Mouse (Mus musculus): ENCODE measurements around the gene Rcor1. TPM values are rescaled to one million over a fixed set of nuclear protein-coding genes. Genes with fewer than 3 reads are reported as not detected.

Gene Rcor1
- polyA plus RNA-seq, 1 experiment from 2014 or later, result 10.1 TPM

DNA sequence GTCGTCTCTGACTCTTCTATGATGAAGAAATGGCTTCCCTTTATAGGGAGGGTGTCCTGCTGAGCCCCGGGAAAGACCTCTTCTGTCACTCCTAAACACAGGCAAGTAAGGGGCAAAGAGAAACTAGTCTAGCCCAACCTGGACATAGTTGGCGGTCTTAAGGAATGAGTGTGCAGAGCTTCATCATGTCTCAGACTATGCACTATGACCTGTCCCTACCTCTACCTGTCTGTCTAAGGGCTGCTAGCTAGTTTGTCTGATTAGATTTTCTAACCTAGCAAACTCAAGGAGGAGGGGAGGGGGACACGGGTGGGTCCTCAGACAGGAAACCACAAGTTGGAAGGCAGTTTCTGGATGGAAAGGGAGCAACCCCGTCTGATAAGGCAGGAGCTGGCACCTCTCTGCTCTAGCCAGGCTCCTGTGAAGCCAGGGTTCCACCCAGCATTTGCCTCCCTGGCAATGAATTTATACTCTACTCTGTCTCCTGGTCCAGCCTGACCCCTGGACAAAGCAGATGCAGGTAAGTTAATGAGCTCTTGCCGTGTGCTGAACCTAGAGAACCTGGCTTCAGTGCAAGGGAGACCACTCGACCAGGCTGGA is 9.8 kb upstream of the Rcor1 start:
- Histone ChIP-seq H3K9ac (no peak overlapping the region), H3K4me1 (no peaks in the 10 kb centered on the region), H3K9me3 (no peaks in the 10 kb centered on the region), H3K4me3 (replicated peaks) (no peak overlapping the region), H3K27ac (no peak overlapping the region), H3K36me3 (replicated peaks) (no peaks in the 10 kb centered on the region), H3K4me2 (no peak overlapping the region), H3K27me3 (0 out of 2 replicates have a peak, but pooled peaks cover 8% of the 10 kb centered on the region)
- no peak for ATAC-seq (ENCODE audit: low FRiP score)
- 76% methylated on average over 7 of the region's 7 CpGs for WGBS

DNA sequence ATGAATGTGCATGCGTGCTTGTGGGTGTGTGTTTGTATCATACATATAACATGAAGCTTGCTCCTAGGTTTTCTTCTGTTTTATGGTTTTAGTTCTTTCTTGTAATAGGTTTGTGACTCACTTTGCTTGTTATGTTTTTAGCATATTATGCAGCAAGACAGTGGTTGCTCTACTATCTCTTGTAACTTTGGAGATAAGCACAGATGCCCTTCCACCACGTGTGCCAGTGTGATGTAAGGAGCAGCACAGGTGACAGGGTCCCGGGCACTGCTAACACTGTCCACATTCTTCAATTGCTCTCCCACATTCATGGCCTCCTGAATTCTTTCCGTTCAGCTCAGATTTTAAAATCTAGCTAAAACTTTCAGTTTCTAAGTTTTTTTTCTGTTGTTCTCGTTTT is 6.3 kb upstream of the Rcor1 start:
- H3K9ac ChIP-seq, result no peak overlapping the region
- no peaks in the 10 kb centered on the region for H3K9me3 ChIP-seq
- no peak overlapping the region for H3K4me2 ChIP-seq
- no peaks in the 10 kb centered on the region for H3K36me3 ChIP-seq (replicated peaks)
- 83% methylated on average over 5 of the region's 5 CpGs for WGBS
- peaks cover 12% of the 10 kb centered on the region; the same call in 1 of the 2 replicates for H3K4me1 ChIP-seq
- H3K4me3 ChIP-seq (replicated peaks), result no peak overlapping the region
- no peak for ATAC-seq (ENCODE audit: low FRiP score)
- H3K27me3 ChIP-seq, result 0 out of 2 replicates have a peak, but pooled peaks cover 8% of the 10 kb centered on the region
- no peak overlapping the region for H3K27ac ChIP-seq

DNA sequence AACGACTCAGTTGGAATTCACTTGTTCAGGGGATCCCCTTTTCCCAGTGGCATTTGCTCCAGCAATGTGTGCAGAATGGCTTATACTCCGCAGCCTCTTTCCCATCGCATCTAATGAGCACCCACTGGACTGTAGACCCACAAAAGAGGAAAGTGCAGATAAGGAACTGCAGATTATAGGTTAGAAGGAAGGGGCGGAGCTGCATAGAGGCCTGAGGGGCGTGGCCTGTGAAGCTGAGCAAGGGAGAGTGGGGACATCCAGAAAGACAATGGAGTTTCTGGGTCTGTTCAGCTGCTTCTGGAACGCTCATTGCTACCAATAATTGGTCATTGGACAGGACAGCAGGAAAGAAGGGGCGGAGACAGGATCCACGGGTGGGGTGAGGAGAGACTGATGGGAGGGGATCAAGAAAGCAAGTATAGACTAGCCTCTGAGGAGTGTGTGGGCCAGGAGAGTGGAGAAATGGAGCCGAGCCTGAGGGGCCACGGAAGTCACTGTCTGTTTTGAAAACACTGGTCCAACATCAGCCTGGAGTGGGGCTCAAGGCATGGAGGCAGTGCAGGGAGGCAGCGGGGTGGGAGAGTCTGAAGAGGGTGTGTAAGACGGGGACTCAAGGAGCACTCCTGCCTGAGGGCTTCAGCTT is 3.8 kb upstream of the Rcor1 start:
- H3K4me2 ChIP-seq, result no peak overlapping the region
- no peaks in the 10 kb centered on the region for H3K36me3 ChIP-seq (replicated peaks)
- no peak for ATAC-seq (ENCODE audit: low FRiP score)
- H3K27ac ChIP-seq, result no peak overlapping the region
- no peaks in the 10 kb centered on the region for H3K27me3 ChIP-seq
- no peaks in the 10 kb centered on the region for H3K9me3 ChIP-seq
- H3K4me3 ChIP-seq (replicated peaks), result no peak overlapping the region
- peaks cover 17% of the 10 kb centered on the region for H3K4me1 ChIP-seq
- WGBS, result 65% methylated on average over 12 of the region's 12 CpGs
- no peak overlapping the region for H3K9ac ChIP-seq

DNA sequence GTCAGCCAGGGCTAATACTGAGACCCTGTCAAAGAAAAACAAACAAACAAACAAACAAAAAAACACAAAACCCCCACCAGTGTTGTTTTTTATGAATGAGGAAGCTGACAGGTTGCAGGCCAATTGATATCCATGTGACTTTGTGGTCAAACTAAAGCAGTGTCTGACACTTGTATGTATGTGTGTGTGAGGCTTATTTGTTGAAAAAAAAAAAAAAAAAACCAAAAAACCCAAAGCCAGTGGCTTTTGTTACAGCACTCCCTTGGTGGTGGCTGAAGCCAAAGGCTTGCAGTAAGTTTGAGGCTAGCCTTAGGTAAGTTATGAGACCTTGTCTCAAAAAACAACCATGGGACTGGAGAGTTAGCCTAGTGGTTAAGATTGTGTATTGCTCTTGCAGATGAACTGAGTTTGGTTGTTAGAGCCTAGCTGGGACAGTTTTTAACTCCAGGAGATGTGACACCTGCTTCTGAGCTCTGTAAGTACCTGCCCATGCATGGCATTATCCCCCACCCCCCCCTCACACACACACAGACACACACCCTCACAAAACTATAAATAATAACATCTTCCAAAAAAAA is 2.9 kb upstream of the Rcor1 start:
- peaks cover 27% of the 10 kb centered on the region for H3K4me1 ChIP-seq
- no peak overlapping the region for H3K4me3 ChIP-seq (replicated peaks)
- H3K9me3 ChIP-seq, result no peaks in the 10 kb centered on the region
- no peak overlapping the region for H3K4me2 ChIP-seq
- H3K36me3 ChIP-seq (replicated peaks), result no peaks in the 10 kb centered on the region
- no peak overlapping the region for H3K27ac ChIP-seq
- no peak overlapping the region for H3K9ac ChIP-seq
- no peaks in the 10 kb centered on the region for H3K27me3 ChIP-seq
- no peak for ATAC-seq (ENCODE audit: low FRiP score)

DNA sequence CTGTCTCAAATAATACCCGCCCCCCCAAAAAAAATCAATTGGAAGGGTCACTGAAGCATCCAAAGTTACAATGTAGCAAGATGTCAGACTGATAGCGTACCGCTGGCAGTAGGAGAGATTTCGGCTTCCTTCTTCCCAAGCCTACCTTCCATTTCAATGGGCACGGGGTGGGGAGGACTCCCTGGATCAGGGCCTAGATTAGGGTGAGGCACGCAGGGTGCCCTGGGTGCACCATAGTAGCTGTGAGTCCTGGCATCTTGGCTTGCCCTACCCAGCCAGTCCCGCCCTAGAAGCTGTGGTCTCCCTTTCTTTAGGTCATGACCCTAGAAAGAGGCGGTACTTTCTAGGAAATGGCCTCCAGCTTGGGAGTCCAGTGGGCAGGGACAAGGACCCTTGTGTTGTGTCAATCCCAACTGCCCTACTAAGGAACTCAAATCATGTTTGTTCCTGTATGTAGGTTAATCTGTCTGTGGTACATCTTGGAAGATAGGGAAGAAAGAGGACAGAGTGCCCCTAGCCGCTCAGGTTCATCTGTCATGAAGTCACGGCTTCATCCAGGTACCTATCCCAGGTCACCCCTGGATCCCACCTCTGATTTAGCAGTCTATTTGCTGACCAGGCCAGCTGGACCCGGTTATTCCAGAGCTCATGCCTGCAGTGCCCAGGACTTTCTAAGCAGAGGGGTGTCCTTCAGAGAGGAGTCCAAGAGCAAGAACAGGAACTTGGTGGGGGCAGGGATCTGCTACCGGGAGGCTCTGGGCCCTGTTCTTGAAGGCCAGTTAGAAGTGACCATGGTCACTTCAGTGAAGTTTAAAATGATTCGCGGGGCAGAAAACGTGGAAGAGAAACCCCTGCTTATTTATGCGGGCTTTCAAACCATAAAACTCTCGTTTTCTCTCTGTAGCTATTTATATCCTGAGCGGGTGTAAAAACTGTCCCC is 1.6 kb upstream of the Rcor1 start:
- H3K9ac ChIP-seq, result peak overlapping the region; percentile 95
- ATAC-seq (ENCODE audit: low FRiP score), result no peak
- H3K27me3 ChIP-seq, result no peaks in the 10 kb centered on the region
- H3K36me3 ChIP-seq (replicated peaks), result peaks cover 3% of the 10 kb centered on the region
- 56% methylated on average over 18 of the region's 18 CpGs for WGBS
- H3K4me3 ChIP-seq (replicated peaks), result peak overlapping the region; percentile 84
- H3K4me2 ChIP-seq, result peak overlapping the region; percentile 93
- H3K27ac ChIP-seq, result peak overlapping the region; percentile 98
- peaks cover 31% of the 10 kb centered on the region for H3K4me1 ChIP-seq
- H3K9me3 ChIP-seq, result no peaks in the 10 kb centered on the region

DNA sequence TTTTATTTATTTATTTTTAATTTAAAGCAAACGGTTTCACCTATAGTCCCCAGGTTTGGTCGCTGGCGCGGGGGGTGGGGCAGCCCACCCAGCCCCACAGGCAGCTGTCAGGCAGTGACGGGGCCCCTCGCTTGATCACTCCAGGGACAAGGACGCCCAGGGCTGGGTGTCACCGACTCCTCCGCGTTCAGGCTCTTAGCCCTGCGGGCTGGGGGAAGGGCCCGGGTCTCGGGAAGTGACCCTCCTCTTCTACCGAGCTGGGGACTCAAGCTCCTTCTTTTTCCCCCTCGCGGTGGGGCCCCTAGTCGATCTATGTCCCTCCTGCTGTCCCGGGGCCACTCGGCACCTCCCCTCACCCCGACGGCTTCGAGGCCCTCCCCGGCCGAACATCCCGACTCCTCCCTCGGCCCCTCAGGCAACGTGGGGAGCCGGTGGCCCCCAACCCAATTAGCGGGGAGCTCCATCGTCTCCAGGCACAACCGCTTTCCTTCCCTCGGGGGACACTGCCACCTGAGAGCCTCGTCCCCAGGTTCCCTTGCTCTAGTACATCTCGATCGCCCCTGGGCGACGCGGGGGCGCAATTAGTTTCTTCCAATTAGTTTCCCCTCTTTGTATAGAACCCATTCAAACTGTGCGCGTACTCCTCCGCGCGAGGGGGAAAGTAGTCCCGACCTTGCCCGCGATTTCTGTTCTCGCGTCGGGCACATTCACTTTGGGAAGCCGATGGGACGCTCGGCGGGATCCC is 748 bp upstream of the Rcor1 start:
- peak overlapping the region; percentile 98 for H3K27ac ChIP-seq
- under 1% methylated on average over 54 of the region's 54 CpGs for WGBS

DNA sequence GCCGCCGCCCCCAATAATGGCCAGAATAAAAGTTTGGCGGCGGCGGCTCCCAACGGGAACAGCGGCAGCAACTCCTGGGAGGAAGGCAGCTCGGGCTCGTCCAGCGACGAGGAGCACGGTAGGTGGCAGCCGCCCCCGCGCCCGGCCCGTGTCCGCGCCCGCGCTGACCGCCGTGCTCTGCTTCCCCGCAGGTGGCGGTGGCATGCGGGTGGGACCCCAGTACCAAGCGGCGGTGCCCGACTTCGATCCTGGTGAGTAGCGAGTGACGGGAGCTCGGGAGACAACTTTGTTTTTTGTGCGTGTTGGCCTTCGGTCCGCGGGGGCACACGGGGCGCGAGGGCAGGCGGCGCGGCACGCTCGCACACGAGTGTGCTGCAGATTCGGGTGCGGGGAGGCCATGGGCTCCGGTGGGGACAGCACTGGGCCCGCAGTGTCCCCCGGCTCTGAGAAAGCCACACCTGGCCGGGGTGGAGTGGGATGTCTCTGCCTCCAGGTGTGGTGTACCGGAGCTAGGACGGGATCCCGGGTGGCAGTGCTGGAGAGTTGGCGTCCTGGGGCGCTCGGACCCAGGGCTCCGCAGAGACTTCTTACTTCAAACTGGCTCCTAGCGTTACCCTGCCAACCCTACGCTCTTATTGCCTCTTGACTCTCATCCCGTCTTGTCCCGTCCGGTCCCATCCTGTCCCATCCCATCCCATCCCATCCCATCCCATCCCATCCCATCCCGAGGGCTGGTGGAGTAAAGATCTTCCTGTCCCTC is 800 bp downstream of the Rcor1 start:
- under 1% methylated on average over 65 of the region's 65 CpGs for WGBS
- Histone ChIP-seq H3K9me3 (no peaks in the 10 kb centered on the region), H3K9ac (peak overlapping the region; percentile 95), H3K27me3 (no peaks in the 10 kb centered on the region), H3K27ac (peak overlapping the region; percentile 99), H3K36me3 (replicated peaks) (peaks cover 6% of the 10 kb centered on the region), H3K4me1 (peaks cover 31% of the 10 kb centered on the region), H3K4me3 (replicated peaks) (peak overlapping the region; percentile 84), H3K4me2 (peak overlapping the region; percentile 93)
- ATAC-seq (ENCODE audit: low FRiP score), result no peak

More for the DNA sequence above, 748 bp upstream of the Rcor1 start:
- Histone ChIP-seq H3K4me1 (peaks cover 31% of the 10 kb centered on the region), H3K9me3 (no peaks in the 10 kb centered on the region), H3K27me3 (no peaks in the 10 kb centered on the region), H3K4me2 (peak overlapping the region; percentile 93), H3K9ac (peak overlapping the region; percentile 95), H3K4me3 (replicated peaks) (peak overlapping the region; percentile 84), H3K36me3 (replicated peaks) (peaks cover 6% of the 10 kb centered on the region)
- ATAC-seq (ENCODE audit: low FRiP score), result peak; percentile 73

DNA sequence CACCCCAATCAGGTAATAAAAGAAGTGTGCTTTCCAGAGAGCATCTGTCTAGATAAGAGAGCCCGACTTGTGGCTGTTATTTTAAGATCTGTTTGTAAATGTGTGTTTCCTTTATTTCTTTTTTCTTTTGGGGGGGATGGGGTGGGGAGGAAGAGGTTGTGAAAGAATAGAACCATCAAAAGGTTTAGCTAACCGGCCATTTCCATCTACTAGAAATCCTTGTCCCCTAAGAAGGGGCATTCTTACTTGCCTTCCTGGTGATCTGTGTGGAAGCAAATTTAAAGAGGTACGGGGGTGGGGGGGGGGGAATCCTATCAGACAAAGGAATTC is 1.3 kb downstream of the Rcor1 start:
- Histone ChIP-seq H3K4me3 (replicated peaks) (peak overlapping the region; percentile 84), H3K27me3 (no peaks in the 10 kb centered on the region), H3K27ac (peak overlapping the region; percentile 99; the same call in 1 of the 2 replicates), H3K4me2 (peak overlapping the region; percentile 93), H3K4me1 (peaks cover 26% of the 10 kb centered on the region), H3K9me3 (no peaks in the 10 kb centered on the region), H3K36me3 (replicated peaks) (peaks cover 6% of the 10 kb centered on the region), H3K9ac (peak overlapping the region; percentile 95)
- 2% methylated on average over 3 of the region's 3 CpGs for WGBS
- ATAC-seq (ENCODE audit: low FRiP score), result no peak

DNA sequence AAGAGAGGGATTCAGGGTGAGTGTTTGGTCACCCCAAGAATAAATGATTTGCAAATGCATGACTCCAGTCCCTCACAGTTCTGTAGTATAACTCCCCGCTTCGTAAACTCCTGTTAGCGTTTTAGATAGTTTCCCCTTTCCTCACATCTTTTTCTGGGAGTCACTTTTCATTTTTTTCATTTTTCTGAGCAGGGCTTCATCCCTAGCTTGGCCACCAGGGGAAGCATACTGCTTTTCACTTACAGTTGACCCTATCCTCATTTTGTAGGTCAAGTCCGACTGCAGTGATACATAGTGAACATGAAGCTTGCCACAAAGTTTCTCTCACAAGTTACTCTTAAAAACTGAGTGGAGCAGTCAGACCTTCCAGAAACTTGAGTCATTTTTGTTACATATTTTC is 2.0 kb downstream of the Rcor1 start:
- Histone ChIP-seq H3K9me3 (no peaks in the 10 kb centered on the region), H3K9ac (peak overlapping the region; percentile 95; the same call in 1 of the 2 replicates), H3K36me3 (replicated peaks) (peaks cover 6% of the 10 kb centered on the region), H3K4me1 (peaks cover 24% of the 10 kb centered on the region), H3K27ac (no peak overlapping the region), H3K4me3 (replicated peaks) (peak overlapping the region; percentile 84), H3K4me2 (peak overlapping the region; percentile 93), H3K27me3 (no peaks in the 10 kb centered on the region)
- 49% methylated on average over 4 of the region's 4 CpGs for WGBS
- no peak for ATAC-seq (ENCODE audit: low FRiP score)

DNA sequence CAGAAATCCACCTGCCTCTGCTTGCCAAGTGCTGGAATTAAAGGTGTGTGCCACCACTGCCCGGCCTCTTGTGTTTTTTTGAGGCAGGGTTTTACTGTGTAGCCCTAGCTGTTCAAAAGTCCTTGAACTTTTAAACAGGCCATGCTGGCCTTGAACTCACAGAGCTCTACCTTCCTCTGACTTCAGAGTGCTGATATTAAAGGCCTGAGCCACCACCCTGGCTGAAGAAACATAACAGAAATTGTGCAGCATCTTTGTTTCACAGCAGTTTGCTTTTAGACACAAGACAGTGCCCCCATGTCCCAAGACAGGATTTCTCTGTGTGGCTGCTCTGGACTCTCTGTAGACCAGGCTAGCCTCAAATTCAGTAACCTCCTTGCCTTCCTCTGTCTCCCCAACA is 3.2 kb downstream of the Rcor1 start:
- 94% methylated on average over 1 of the region's 1 CpGs for WGBS
- H3K27ac ChIP-seq, result no peak overlapping the region
- H3K4me3 ChIP-seq (replicated peaks), result no peak overlapping the region
- H3K9ac ChIP-seq, result no peak overlapping the region
- no peak for ATAC-seq (ENCODE audit: low FRiP score)
- no peaks in the 10 kb centered on the region for H3K9me3 ChIP-seq
- peaks cover 24% of the 10 kb centered on the region for H3K4me1 ChIP-seq
- peaks cover 6% of the 10 kb centered on the region for H3K36me3 ChIP-seq (replicated peaks)
- H3K4me2 ChIP-seq, result no peak overlapping the region
- H3K27me3 ChIP-seq, result no peaks in the 10 kb centered on the region

DNA sequence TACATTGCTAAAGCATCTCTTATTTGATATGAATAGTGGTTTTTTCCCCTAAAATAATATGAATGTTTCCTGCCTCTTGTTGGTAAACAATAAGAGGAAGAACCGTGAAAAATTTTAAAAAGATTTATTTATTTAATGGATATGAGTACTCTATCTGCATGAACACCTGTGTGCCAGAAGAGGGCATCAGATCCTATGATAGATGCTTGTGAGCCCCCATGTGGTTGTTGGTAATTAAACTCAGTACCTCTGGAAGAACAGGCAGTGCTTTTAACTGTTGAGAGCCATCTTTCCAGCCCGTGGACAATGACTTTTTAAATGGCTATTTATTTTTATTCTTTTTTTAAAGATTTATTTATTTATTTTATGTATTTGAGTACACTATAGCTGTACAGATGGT is 5.7 kb downstream of the Rcor1 start:
- H3K36me3 ChIP-seq (replicated peaks), result peaks cover 6% of the 10 kb centered on the region
- ATAC-seq (ENCODE audit: low FRiP score), result no peak
- no peak overlapping the region for H3K9ac ChIP-seq
- no peaks in the 10 kb centered on the region for H3K27me3 ChIP-seq
- H3K4me3 ChIP-seq (replicated peaks), result no peak overlapping the region
- H3K4me2 ChIP-seq, result no peak overlapping the region
- H3K27ac ChIP-seq, result no peak overlapping the region
- H3K4me1 ChIP-seq, result peaks cover 15% of the 10 kb centered on the region
- WGBS, result 91% methylated on average over 2 of the region's 2 CpGs
- H3K9me3 ChIP-seq, result no peaks in the 10 kb centered on the region

Measured in forebrain, embryonic 12.5 days (tissue).